Mouse (Mus musculus) brown adipose tissue, adult 24 weeks (tissue): Measurements from ENCODE around the gene Riiad1. TPM values are rescaled to one million over a fixed set of nuclear protein-coding genes. Genes with fewer than 3 reads are reported as not detected.

Experiments used
- H3K27ac ChIP-seq: fragments of 200-500 bp; replicated peaks from 2 replicates; pipeline ENCODE4 v1.5.1; 2012; ENCODE audit warnings: low read depth, mild to moderate bottlenecking, low read length
- H3K4me1 ChIP-seq: fragments of 200-500 bp; 2 replicates; pipeline ENCODE4 v1.6.1; 2012; ENCODE audit warnings: low read length, mixed read lengths; ENCODE audit not compliant: control insufficient read depth, insufficient read depth, insufficient read length
- H3K4me3 ChIP-seq: fragments of 200-500 bp; 2 replicates; pipeline ENCODE4 v1.5.1; 2012; ENCODE audit warnings: low read depth, mild to moderate bottlenecking, low read length, moderate library complexity; ENCODE audit not compliant: insufficient read depth
- polyA plus RNA-seq: library from polyadenylated mRNA; stranded (reverse); fragments of >200 nt; gene quantifications from 2 replicates; pipeline ENCODE4 v1.2.4, GENCODE M21; 2012; ENCODE audit not compliant: missing spikeins, insufficient read depth, insufficient read length

Gene Riiad1
- polyA plus RNA-seq = not detected in 2 replicates

DNA sequence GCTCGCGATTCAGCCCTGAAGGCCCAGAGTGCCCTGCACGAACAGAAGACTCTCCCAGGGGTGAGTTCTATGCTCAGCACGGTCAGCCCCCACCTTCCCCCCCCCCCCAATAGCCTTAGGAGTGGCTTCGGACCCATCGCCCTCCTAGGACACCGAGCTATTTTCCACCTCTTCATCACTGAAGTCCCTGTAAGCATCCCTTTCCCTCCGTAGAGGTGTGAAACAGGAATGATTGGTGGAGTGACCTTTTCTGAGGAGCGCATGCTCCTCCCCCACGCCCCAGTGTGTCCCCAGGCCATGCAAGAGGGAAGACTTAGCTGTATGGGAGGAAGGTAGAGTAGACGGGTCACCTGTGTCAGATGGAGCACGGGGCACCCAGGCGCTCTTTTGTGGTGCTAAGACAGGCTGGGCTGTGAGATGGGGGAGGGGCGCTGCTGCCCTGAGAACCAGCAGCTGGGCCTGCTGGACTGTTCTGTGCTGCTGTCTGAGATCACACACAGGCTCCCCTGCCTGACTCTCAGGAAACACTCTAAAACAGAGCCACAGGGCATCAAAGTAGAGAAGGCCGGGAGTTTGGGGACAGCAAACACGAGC, at the start of gene Riiad1:
TSS of gene Riiad1 (minus strand) at position 51 of the 594 bp plus-strand sequence.
- H3K4me3 ChIP-seq = no peak within 1 kb of the TSS
- no peaks in the 10 kb centered on the region; the same call in 1 of the 2 replicates for H3K4me1 ChIP-seq
- no peak within 1 kb of the TSS for H3K27ac ChIP-seq

DNA sequence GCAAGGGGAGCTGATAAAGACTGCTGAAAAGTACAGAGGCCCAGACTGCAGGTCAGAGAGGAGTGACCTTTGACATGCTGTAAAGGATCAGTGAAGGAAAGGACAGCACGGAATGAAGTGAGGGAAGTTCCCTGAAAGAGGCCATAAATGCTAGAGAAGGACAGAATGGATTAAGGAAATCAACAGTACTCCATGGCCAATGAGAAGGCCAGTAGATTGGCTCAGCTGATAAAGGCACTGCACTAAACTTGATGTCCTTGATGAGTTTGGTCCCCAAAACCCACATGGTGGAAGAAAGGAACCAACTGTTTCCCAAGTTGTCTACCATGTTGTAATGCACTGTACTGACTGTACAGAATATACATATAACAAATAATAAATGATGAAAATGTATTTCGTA, 46.6 kb upstream of the Riiad1 start:
- Histone ChIP-seq H3K4me3 (no peak overlapping the region), H3K27ac (no peak overlapping the region), H3K4me1 (no peaks in the 10 kb centered on the region)

DNA sequence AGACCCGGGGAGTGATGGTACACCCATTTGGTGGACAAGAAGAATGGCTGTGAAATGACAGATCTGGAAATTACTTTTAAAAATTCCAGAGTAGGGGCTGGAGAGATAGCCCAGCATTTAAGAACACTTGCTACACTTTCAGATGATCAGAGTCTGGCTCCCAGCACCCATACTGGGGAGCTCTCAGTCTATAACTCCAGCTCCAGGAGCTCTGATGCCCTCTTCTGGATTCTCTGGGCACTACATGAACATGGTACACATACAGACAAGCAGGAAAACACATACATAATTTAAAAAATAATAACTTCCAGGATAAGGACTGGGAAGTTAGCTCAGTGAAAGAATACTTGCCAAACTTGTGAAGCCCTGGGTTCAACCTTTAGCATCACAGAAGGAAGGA, 26.5 kb upstream of the Riiad1 start:
- H3K4me1 ChIP-seq = no peaks in the 10 kb centered on the region
- no peak overlapping the region for H3K4me3 ChIP-seq
- H3K27ac ChIP-seq = no peak overlapping the region

DNA sequence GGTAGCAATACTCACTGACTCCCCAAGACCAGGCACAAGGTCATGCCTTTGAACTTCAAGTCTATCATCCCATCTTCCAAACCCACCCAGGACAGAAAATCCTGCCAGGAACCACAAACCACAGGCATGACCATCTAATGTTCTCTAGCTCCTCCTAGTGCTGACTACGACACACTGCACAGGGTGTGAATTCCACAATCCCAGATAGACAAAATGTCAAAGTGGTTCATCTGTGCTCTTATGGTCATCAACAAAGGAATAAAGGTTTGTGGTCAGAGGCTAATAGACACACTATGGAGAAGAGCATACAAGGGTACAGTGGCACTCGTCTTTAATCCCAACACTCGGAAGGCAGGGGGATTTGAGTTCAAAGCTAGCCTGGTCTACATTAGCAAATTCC, 22.1 kb upstream of the Riiad1 start:
- Histone ChIP-seq H3K4me1 (no peaks in the 10 kb centered on the region), H3K4me3 (no peak overlapping the region), H3K27ac (no peak overlapping the region)

GRCm38 (mm10) chr3:94497162-94497561, 17.0 kb upstream of the Riiad1 start:
- H3K4me3 ChIP-seq = no peak overlapping the region
- no peak overlapping the region for H3K27ac ChIP-seq
- no peaks in the 10 kb centered on the region for H3K4me1 ChIP-seq

GRCm38 (mm10) chr3:94487581-94487980, 7.4 kb upstream of the Riiad1 start:
- Histone ChIP-seq H3K4me3 (no peak overlapping the region), H3K27ac (no peak overlapping the region), H3K4me1 (no peaks in the 10 kb centered on the region)

- Histone ChIP-seq H3K4me3 (no peak overlapping the region), H3K27ac (no peak overlapping the region), H3K4me1 (no peaks in the 10 kb centered on the region)
These were observed 5.8 kb upstream of the Riiad1 start for GRCm38 (mm10) chr3:94485922-94486321.

DNA sequence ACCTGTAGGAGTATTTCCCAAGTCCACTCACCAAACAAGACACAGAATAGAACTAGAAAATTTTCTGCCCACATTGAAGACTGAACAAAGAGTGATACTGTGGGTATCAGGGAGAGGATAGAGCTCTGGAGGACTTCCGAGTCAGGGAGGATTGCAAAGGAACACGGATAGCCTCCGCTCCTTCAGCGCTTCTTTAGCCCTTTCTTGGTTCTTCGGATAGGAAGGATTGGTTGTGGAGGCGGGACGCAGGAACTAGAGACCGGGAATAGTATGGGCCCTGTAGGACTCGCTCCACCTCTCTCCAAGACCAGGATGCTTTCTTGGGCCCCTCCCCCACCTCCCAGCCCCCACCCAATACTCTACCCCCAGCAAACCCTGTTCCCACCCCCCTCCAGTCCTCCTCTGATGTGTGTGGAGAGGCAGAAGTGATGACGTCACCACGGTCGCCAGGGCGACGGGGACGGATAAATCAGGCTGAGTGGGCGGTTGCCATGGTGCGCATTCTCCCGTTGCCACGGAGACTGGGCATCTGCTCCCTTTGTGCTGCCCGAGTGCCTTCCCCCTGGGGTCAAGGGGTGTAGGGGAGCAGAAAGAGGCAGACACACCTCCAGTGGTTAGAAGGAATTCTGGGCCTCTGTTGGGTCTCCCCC, 3.8 kb upstream of the Riiad1 start:
- H3K4me1 ChIP-seq = no peaks in the 10 kb centered on the region
- H3K4me3 ChIP-seq = no peak overlapping the region
- no peak overlapping the region for H3K27ac ChIP-seq

DNA sequence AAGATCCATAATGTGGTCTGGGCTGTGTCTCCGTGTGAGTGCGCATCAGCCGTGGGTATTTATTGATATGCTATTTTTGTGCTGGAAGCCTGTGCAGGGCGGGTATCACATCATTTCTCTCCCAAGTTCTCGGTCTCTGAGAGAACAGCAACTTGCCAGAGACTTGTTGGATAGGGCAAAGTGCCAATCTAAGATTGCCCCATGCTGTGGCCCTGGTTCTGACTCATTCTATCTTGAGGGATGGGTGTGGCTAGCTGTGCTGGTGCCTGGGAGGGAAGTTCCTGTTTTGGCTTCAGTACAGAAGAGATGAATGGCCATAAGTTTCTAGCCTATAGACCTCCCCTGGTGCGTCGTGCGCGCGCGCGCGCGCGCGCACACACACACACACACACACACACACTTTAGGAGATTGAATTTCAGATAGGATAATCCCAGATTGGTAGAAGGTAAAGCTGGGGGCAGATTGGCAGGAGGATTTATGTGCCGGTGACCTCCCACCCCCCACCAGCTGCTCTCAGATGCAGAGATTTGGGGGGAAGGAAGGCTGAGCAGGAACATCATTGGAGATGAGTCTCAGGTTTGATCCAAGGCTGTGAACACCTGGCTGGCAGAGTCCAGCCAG, 2.7 kb upstream of the Riiad1 start:
- Histone ChIP-seq H3K27ac (no peak overlapping the region), H3K4me3 (no peak overlapping the region), H3K4me1 (no peaks in the 10 kb centered on the region)

DNA sequence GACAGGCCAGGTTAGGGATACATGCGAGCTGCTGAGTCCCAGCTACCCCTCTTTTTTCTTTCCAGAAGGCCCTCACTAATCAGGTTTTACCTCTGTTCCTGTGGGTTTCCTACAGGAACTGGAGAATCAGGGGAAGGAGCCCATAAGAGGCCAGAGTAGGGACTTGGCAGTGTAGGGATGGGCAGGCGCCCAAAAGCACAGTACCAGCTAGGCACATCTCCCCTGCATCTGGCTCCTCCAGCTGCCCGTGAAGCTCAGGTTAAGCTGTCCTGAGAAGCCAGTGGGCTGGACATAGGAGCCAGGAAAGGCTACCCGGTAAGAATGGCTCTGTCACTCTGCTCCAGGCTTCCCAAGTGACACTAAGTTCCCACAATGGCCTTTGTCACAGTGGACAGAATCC, 1.3 kb upstream of the Riiad1 start:
- H3K4me3 ChIP-seq = no peak overlapping the region
- H3K27ac ChIP-seq = no peak overlapping the region
- H3K4me1 ChIP-seq = no peaks in the 10 kb centered on the region; the same call in 1 of the 2 replicates

DNA sequence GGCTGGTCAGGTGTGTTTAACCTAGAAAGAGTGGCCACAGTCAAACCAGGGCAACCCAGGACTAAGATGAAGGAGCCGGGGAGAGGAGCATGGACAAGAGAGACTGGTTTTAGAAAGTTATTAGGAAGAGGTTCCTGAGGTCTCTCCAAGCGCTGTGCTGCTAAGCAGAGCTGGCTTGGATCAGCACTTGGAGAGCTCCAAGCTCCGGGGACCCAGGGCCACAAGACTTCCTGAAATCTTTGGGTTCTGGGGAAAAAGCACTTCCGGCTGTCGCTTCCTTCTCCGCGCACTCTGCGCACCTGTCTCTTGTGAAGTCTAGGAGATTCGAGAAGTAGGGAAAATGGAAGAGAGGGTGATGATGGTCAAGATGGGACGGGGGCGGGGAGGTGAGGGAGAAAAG, 577 bp downstream of the Riiad1 start:
- H3K4me3 ChIP-seq = no peak overlapping the region
- H3K27ac ChIP-seq = no peak overlapping the region
- H3K4me1 ChIP-seq = no peaks in the 10 kb centered on the region; the same call in 1 of the 2 replicates

DNA sequence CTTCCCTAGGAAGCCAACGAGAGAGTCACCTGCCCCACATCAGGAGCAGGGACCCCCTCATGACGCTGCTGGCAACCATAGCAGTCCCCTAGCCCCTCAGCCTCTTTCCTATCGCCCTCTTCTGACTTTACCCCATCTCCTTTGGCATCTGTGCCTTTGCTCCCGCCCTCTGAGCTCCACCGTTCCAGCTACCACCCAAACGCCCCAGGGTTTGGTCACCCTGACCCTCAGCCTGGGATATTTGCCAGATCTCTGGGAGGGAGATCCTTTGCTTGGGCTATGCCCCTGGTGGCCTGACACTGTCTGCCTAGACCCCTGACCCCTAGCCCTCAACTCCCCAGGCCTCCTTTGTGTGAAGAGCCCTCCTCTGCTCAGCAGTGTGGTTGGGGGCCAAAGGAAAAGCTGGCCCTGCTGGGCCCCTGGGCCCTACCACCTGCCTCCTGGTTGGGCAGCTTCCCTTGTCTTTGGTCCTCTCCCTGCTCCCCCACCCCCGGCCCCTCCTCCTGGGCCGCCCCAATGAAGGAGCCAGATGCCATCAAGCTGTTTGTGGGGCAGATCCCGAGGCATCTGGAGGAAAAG, 1.5 kb downstream of the Riiad1 start:
- Histone ChIP-seq H3K4me1 (no peaks in the 10 kb centered on the region; the same call in 1 of the 2 replicates), H3K27ac (no peak overlapping the region), H3K4me3 (no peak overlapping the region)

- Histone ChIP-seq H3K4me3 (no peak within 1 kb of the TSS), H3K27ac (no peak within 1 kb of the TSS), H3K4me1 (no peaks in the 10 kb centered on the region; the same call in 1 of the 2 replicates)
These were observed 2.1 kb downstream of the Riiad1 start, which contains the start of gene Celf3 for GRCm38 (mm10) chr3:94477981-94478422. Gene Celf3 (plus strand): TSS chr3:94478295.

GRCm38 (mm10) chr3:94477444-94477843, 2.7 kb downstream of the Riiad1 start:
- H3K4me1 ChIP-seq = no peaks in the 10 kb centered on the region; the same call in 1 of the 2 replicates
- no peak overlapping the region for H3K27ac ChIP-seq
- no peak overlapping the region for H3K4me3 ChIP-seq

DNA sequence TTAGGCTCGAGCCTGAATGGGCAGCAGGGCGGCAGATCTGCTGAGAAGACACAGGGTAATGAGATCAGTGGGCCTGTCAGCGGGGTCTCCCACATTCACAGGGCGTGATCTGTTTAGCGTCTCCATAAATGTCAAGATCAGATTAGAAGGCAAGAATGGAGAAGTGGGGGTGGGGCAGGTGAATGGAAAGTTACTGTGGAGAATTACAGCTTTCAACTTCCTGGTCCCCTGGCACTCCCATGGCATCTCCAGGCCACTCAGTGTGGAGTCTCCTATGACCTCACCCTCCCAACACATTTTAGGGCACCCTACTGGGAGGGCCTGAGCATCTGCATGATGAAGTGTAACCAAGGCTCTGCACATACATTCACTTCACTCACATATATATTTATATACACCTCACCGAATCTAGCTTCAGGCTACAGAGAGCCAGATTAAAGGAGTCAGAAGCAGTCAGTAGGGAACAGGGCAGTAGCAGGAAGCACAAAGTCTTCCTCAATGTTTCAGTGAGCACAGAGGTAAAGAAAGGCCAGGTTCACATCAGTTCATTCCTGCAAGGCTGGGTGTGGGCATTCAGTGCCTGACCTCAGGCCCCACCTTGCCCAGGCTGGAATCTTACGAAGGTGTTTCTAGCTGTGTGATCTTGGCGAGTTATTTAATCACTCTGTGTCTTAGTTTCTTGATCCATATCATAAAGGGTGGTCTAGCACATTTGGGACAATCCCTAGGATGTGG, 3.7 kb downstream of the Riiad1 start:
- Histone ChIP-seq H3K4me3 (no peak overlapping the region), H3K27ac (no peak overlapping the region), H3K4me1 (no peaks in the 10 kb centered on the region; the same call in 1 of the 2 replicates)
